Mouse (Mus musculus) hindbrain, embryonic 15.5 days (tissue): ENCODE measurements at regions not wholly inside any gene's neighbourhood (a gene's known extent, or its start where the extent isn't known, plus 50 kb on each side); places are given as distances from the start of the nearest gene placed in this dataset.
A peak's percentile ranks its signal among the peaks of the same experiment; 100 is the strongest.

Experiments used
- ATAC-seq: fragments of 200-750 bp; cut with Nextera tagmentation; 2 replicates; pipeline ENCODE4 v1.8.0; 2017; ENCODE audit warnings: low read depth, moderate number of reproducible peaks, moderate TSS enrichment; ENCODE audit not compliant: low FRiP score
- H3K27ac ChIP-seq: fragments of 300-500 bp; sonication (generic); replicated peaks from 2 replicates; pipeline ENCODE4 v1.5.1; 2015; ENCODE audit warnings: mild to moderate bottlenecking, inconsistent platforms
- H3K27me3 ChIP-seq: fragments of 300-500 bp; sonication (generic); 2 replicates; pipeline ENCODE4 v1.6.1; 2015; ENCODE audit warnings: control low read depth, inconsistent platforms
- H3K36me3 ChIP-seq: fragments of 300-500 bp; sonication (generic); 2 replicates; pipeline ENCODE4 v1.6.1; 2015; ENCODE audit warnings: control low read depth, inconsistent platforms
- H3K4me1 ChIP-seq: fragments of 300-500 bp; sonication (generic); replicated peaks from 2 replicates; pipeline ENCODE4 v1.6.1; 2015; ENCODE audit warnings: control low read depth, inconsistent platforms
- H3K4me2 ChIP-seq: fragments of 300-500 bp; sonication (generic); 2 replicates; pipeline ENCODE4 v1.6.1; 2015; ENCODE audit warnings: moderate library complexity, mild to moderate bottlenecking, inconsistent platforms
- H3K4me3 ChIP-seq: fragments of 300-500 bp; sonication (generic); 2 replicates; pipeline ENCODE4 v1.5.1; 2015; ENCODE audit warnings: mild to moderate bottlenecking, inconsistent platforms
- H3K9ac ChIP-seq: fragments of 300-500 bp; sonication (generic); 2 replicates; pipeline ENCODE4 v1.6.1; 2015; ENCODE audit warnings: inconsistent platforms
- H3K9me3 ChIP-seq: fragments of 300-500 bp; sonication (generic); 2 replicates; pipeline ENCODE4 v1.6.1; 2016; ENCODE audit warnings: control low read depth, inconsistent platforms
- WGBS: fragments of 180-500 bp; shearing (Covaris S2); methylation state at CpG from one replicate; pipeline ENCODE4 v1.1.7; 2015; 5-methylcytosine and 5-hydroxymethylcytosine counted together

GRCm38 (mm10) chr5:52309317-52310060 lies 54.1 kb upstream of the Sod3 start:
- H3K36me3 ChIP-seq, result no peaks in the 10 kb centered on the region
- no peaks in the 10 kb centered on the region for H3K9me3 ChIP-seq
- no peak overlapping the region for H3K9ac ChIP-seq
- ATAC-seq, result 0 out of 2 replicates have a peak, but pooled peaks have one; percentile 27
- H3K4me2 ChIP-seq, result no peak overlapping the region
- H3K27ac ChIP-seq, result no peak overlapping the region
- H3K4me1 ChIP-seq, result no peaks in the 10 kb centered on the region
- H3K4me3 ChIP-seq, result no peak overlapping the region
- 77% methylated on average over 11 of the region's 11 CpGs for WGBS
- no peaks in the 10 kb centered on the region for H3K27me3 ChIP-seq

DNA sequence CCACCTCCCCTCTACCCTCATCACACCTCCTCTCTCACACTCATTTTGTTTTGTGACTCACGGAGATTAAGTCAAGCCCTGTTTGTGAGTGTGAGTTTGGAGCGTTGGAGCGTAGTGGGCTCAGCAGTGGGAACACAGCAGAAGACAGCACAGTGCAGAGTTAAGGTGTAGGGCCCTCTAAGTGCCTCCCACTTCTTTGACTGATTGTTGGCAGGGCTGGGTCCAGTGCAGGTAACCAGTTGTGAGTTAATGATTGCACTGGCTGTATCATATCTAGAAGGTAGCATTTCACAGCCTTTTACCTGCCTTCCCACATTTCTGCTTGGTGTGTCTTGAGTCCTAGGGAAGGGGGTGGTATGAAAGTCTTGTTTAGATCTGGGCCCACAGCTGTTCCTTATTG lies 67.3 kb upstream of the Sod3 start:
- no peak overlapping the region for H3K9ac ChIP-seq
- WGBS, result 97% methylated on average over 3 of the region's 3 CpGs
- H3K4me1 ChIP-seq, result no peaks in the 10 kb centered on the region
- H3K27ac ChIP-seq, result no peak overlapping the region
- no peaks in the 10 kb centered on the region for H3K9me3 ChIP-seq
- H3K4me2 ChIP-seq, result no peak overlapping the region
- no peak for ATAC-seq
- no peaks in the 10 kb centered on the region for H3K36me3 ChIP-seq
- no peak overlapping the region for H3K4me3 ChIP-seq
- H3K27me3 ChIP-seq, result no peaks in the 10 kb centered on the region

DNA sequence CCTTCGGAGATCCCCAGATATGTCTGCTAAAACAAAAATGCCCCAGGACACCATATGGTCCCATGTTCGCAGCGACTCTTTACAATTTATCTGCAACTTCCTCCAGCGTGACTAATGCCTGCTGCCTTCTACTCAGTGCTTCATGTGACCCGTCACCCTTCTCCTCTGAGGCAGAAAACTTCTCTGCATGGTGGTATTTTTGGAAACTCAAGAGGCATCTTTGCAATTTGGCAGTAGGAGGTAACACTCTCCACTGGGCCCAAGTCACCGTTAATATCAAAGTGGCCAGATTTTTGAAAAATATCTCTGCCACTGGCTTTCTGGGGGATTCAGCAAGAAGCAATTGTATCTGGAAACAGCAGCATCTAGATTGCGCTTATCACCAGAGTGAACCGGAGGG lies 69.1 kb upstream of the Sod3 start:
- H3K4me2 ChIP-seq, result no peak overlapping the region
- no peak overlapping the region for H3K9ac ChIP-seq
- no peaks in the 10 kb centered on the region for H3K4me1 ChIP-seq
- no peak overlapping the region for H3K27ac ChIP-seq
- H3K36me3 ChIP-seq, result no peaks in the 10 kb centered on the region
- no peak for ATAC-seq
- 54% methylated on average over 8 of the region's 8 CpGs for WGBS
- no peak overlapping the region for H3K4me3 ChIP-seq
- H3K9me3 ChIP-seq, result no peaks in the 10 kb centered on the region
- no peaks in the 10 kb centered on the region for H3K27me3 ChIP-seq

DNA sequence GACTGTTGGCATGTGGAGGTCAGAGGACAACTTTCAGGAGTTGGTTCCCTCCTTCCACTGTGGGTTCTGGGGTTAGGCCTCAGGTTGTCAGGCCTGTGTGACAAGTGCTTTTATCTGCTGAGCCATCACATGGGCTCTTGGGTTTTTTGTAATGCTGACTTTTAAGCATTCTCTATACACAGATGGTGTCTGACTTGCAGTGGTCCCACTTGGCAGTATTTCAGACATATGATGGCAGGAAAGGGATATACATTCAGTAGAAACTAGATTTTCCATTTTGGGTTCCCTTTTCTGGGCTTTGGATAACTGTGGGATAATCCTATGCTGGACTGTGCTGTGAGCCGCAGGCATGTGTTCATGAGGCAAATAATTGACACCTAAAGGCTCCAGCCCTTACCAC lies 75.3 kb upstream of the Sod3 start:
- 86% methylated on average over 1 of the region's 1 CpGs for WGBS
- Histone ChIP-seq H3K27me3 (no peaks in the 10 kb centered on the region), H3K9me3 (no peaks in the 10 kb centered on the region), H3K4me2 (no peak overlapping the region), H3K9ac (no peak overlapping the region), H3K4me1 (no peaks in the 10 kb centered on the region), H3K27ac (no peak overlapping the region), H3K36me3 (no peaks in the 10 kb centered on the region), H3K4me3 (no peak overlapping the region)
- no peak for ATAC-seq

DNA sequence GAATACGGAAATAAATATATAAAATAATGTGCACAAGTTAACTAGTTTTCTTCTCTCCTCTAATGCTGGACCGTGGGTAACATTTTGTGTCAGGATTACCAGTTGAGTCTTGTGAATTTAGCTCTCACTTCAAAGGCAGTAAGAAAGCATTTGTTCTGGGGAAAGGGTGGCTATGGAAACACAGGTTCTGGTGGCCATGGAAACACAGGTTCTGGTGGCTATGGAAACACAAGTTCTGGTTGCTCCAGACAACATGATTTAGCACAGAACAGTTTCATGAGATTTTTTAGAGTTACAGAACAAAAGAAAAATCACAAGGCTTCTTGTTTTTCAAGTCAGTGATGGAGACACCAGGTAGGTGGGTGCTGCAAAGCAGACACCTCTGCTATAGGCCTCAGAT lies 82.7 kb upstream of the Sod3 start:
- Histone ChIP-seq H3K9ac (no peak overlapping the region), H3K9me3 (no peaks in the 10 kb centered on the region), H3K4me1 (no peaks in the 10 kb centered on the region), H3K4me3 (no peak overlapping the region), H3K4me2 (no peak overlapping the region), H3K36me3 (no peaks in the 10 kb centered on the region), H3K27ac (no peak overlapping the region), H3K27me3 (no peaks in the 10 kb centered on the region)
- WGBS, result 88% methylated on average over 2 of the region's 2 CpGs
- no peak for ATAC-seq

GRCm38 (mm10) chr5:52278111-52278510 lies 85.5 kb upstream of the Sod3 start:
- 71% methylated on average over 5 of the region's 5 CpGs for WGBS
- Histone ChIP-seq H3K4me3 (no peak overlapping the region), H3K4me1 (no peaks in the 10 kb centered on the region), H3K27ac (no peak overlapping the region), H3K9ac (no peak overlapping the region), H3K36me3 (no peaks in the 10 kb centered on the region), H3K9me3 (no peaks in the 10 kb centered on the region), H3K4me2 (no peak overlapping the region), H3K27me3 (no peaks in the 10 kb centered on the region)
- ATAC-seq, result no peak

DNA sequence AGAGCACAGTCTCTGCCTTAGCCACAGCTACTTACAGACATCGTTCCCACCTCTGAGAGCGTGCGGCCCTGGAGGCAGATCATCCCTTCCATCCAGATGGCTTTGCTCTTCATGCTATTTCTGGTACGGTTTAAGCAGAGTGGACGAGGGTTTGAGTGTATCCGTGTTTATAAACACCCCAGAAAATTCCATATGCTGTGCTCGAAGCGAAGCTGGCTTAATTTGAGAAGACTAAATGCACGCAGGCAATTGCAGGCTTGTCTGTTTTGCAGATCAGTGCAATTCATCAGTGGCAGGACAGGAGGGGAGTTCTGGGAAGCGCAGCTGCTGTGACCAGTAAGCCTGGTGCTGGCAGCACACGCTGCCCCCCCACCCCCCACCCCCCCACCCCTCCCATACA lies 72.9 kb upstream of the Dhx15 start:
- ATAC-seq, result no peak
- 76% methylated on average over 11 of the region's 11 CpGs for WGBS
- Histone ChIP-seq H3K9ac (no peak overlapping the region), H3K27ac (no peak overlapping the region), H3K4me3 (no peak overlapping the region), H3K36me3 (no peaks in the 10 kb centered on the region), H3K9me3 (no peaks in the 10 kb centered on the region), H3K4me2 (no peak overlapping the region), H3K4me1 (no peaks in the 10 kb centered on the region), H3K27me3 (no peaks in the 10 kb centered on the region)

DNA sequence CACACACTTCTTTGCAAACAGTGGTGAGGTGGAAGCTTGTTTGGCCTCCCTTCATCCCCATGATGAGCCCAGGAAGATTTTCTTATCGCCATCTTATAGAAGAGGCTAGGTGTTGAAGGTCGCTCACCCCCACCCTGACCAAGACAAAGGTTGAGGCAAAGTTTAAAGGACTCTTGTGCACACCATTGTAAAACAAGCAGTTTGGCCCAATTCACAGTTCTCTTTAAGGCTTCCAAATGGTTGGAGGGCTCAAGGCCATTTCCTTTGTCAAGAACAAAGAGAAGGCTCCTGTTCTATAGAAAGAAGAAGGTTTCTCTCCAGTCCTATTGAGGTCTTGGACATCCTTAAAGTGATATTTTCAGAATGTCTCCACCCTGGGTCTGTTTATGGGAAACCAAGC lies 67.8 kb upstream of the Dhx15 start:
- H3K9ac ChIP-seq, result no peak overlapping the region
- ATAC-seq, result no peak
- 95% methylated on average over 2 of the region's 2 CpGs for WGBS

GRCm38 (mm10) chr5:52254602-52255071 lies 64.3 kb upstream of the Dhx15 start:
- no peak for ATAC-seq
- H3K9ac ChIP-seq, result no peak overlapping the region
- 79% methylated on average over 14 of the region's 14 CpGs for WGBS

More for the DNA sequence above, 67.8 kb upstream of the Dhx15 start:
- H3K4me2 ChIP-seq, result no peak overlapping the region
- H3K27me3 ChIP-seq, result no peaks in the 10 kb centered on the region
- H3K4me3 ChIP-seq, result no peak overlapping the region
- no peaks in the 10 kb centered on the region for H3K9me3 ChIP-seq
- H3K4me1 ChIP-seq, result no peaks in the 10 kb centered on the region; the same call in 1 of the 2 replicates
- H3K27ac ChIP-seq, result no peak overlapping the region
- no peaks in the 10 kb centered on the region for H3K36me3 ChIP-seq

DNA sequence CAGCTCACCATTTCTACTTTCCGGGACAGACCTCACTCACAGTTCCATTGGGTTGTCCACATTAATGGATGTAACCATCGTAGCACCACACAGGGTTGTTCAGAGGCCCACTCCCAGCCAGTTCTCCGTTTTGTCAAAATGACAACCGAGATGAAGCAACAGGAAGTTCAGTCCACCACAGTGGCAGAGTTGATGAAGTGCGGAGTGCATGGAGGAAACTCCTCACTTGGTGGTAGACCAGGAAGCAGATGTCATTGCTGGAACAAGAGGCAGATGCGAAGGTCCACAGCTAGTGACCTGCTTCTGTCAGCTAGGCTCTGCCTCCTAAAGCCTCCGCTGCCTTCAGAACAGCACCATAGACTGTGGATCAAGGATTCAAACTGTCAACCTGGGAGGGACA lies 59.5 kb upstream of the Dhx15 start:
- WGBS, result 90% methylated on average over 7 of the region's 7 CpGs
- no peak for ATAC-seq

More at GRCm38 (mm10) chr5:52254602-52255071, 64.3 kb upstream of the Dhx15 start:
- Histone ChIP-seq H3K27me3 (no peaks in the 10 kb centered on the region), H3K36me3 (no peaks in the 10 kb centered on the region), H3K4me1 (no peaks in the 10 kb centered on the region; the same call in 1 of the 2 replicates), H3K4me3 (no peak overlapping the region), H3K27ac (no peak overlapping the region), H3K9me3 (no peaks in the 10 kb centered on the region), H3K4me2 (no peak overlapping the region)

GRCm38 (mm10) chr5:52243931-52244330 lies 53.6 kb upstream of the Dhx15 start:
- Histone ChIP-seq H3K36me3 (no peaks in the 10 kb centered on the region), H3K4me1 (no peaks in the 10 kb centered on the region), H3K4me3 (no peak overlapping the region), H3K9ac (no peak overlapping the region), H3K4me2 (no peak overlapping the region), H3K27me3 (no peaks in the 10 kb centered on the region), H3K9me3 (no peaks in the 10 kb centered on the region), H3K27ac (no peak overlapping the region)
- no peak for ATAC-seq
- 89% methylated on average over 4 of the region's 4 CpGs for WGBS

More for the DNA sequence above, 59.5 kb upstream of the Dhx15 start:
- Histone ChIP-seq H3K4me2 (no peak overlapping the region), H3K4me1 (no peaks in the 10 kb centered on the region), H3K27ac (no peak overlapping the region), H3K27me3 (no peaks in the 10 kb centered on the region), H3K9me3 (no peaks in the 10 kb centered on the region), H3K36me3 (no peaks in the 10 kb centered on the region), H3K9ac (no peak overlapping the region), H3K4me3 (no peak overlapping the region)

DNA sequence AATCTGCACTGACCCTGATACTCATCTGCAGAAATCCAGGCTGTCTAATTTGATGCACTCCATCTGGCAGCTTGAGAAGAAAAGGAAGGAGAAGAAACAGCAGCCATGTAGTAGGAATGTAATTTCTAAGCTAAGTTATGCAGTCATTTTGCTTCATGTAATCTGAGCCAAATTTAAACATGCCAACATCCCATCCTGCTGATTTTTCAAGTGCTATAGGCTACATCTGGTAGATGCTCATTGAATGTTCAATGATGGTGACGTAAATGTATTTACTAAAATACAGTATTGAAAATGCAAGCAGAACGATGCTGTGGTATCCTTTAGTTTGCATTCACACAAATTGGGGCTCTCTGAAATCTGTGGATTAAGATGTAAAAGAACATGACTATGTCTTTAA lies 52.1 kb upstream of the Dhx15 start:
- Histone ChIP-seq H3K27me3 (no peaks in the 10 kb centered on the region), H3K9me3 (no peaks in the 10 kb centered on the region), H3K27ac (no peak overlapping the region), H3K4me2 (no peak overlapping the region), H3K4me3 (no peak overlapping the region), H3K36me3 (no peaks in the 10 kb centered on the region), H3K9ac (no peak overlapping the region), H3K4me1 (no peaks in the 10 kb centered on the region)
- 84% methylated on average over 2 of the region's 2 CpGs for WGBS
- no peak for ATAC-seq

DNA sequence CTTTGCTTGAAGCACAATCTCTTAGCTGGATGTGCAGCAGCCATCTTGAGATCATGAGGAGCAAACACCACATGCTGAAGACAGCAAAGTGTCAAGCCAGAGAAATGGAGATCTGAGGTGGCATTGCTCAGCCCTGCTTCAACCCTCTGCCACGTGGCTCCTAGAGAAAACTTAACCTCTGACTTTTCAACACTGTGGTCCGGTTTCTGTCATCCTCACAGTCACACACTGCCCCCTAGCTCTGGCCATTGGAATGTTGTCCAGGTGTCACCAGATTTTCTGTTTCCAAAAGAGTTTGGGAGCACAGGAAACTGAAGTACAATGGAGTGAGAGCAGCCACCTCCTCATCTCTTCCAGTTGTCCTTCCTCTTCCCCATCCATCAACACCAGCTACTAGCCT lies 50.2 kb upstream of the Dhx15 start:
- Histone ChIP-seq H3K27ac (no peak overlapping the region), H3K27me3 (no peaks in the 10 kb centered on the region), H3K9ac (no peak overlapping the region), H3K4me2 (no peak overlapping the region), H3K36me3 (no peaks in the 10 kb centered on the region), H3K9me3 (no peaks in the 10 kb centered on the region), H3K4me3 (no peak overlapping the region), H3K4me1 (no peaks in the 10 kb centered on the region)
- WGBS, result 5% methylated on average over 2 of the region's 2 CpGs
- no peak for ATAC-seq
